Mouse (Mus musculus) CH12.LX (cell line): ENCODE data around the gene Clk2. TPM values are rescaled to one million over a fixed set of nuclear protein-coding genes. Genes with fewer than 3 reads are reported as not detected.

Experiments used
- DNase-seq: peaks from one replicate; pipeline ENCODE4 v3.0.0-alpha.2; 2013; ENCODE audit errors: extremely low read depth
- H3K27ac ChIP-seq: 2 replicates; pipeline ENCODE4 v1.5.1; 2012; ENCODE audit warnings: low read depth, mild to moderate bottlenecking, control low read depth, moderate library complexity; ENCODE audit not compliant: insufficient read depth
- H3K27me3 ChIP-seq: replicated peaks from 2 replicates; pipeline ENCODE3; 2012; ENCODE audit warnings: inconsistent platforms
- H3K36me3 ChIP-seq, 2 experiments: replicated peaks in 1 of 2; 2 replicates each; pipeline versions ENCODE3 to v1.6.1; 2012; ENCODE audit warnings: inconsistent platforms in 1 of 2, low read length in 1 of 2, mild to moderate bottlenecking in 1 of 2, mixed read lengths in 1 of 2, moderate library complexity in 1 of 2; ENCODE audit not compliant: control insufficient read depth in 1 of 2, insufficient read depth in 1 of 2
- H3K4me1 ChIP-seq, 2 experiments: 2 replicates each; pipeline ENCODE4 v1.6.1; 2012; ENCODE audit warnings: inconsistent platforms in 1 of 2, moderate library complexity in 1 of 2; ENCODE audit not compliant: insufficient read depth in 2 of 2, control insufficient read depth in 1 of 2
- H3K4me2 ChIP-seq: 2 replicates; pipeline ENCODE4 v1.6.1; 2012; ENCODE audit warnings: low read depth, mild to moderate bottlenecking, control low read depth; ENCODE audit not compliant: poor library complexity, insufficient read depth, severe bottlenecking
- H3K4me3 ChIP-seq, 3 experiments: fragments of 150-350 bp in 1 of 3; sonication (generic) in 1 of 3; replicated peaks in 1 of 3; 2 replicates each; pipeline versions ENCODE3 to v1.5.1; 2011 to 2012; ENCODE audit warnings: low read depth in 2 of 3, low read length in 2 of 3, mild to moderate bottlenecking in 2 of 3, moderate library complexity in 2 of 3, control low read depth in 1 of 3, improper control_type of control experiment in 1 of 3, inconsistent platforms in 1 of 3, mixed read lengths in 1 of 3; ENCODE audit not compliant: poor library complexity in 1 of 3
- H3K79me2 ChIP-seq: replicated peaks from 2 replicates; pipeline ENCODE4 v1.6.1; 2012; ENCODE audit warnings: mild to moderate bottlenecking, moderate library complexity; ENCODE audit not compliant: control insufficient read depth, poor library complexity, insufficient read depth, severe bottlenecking; ENCODE audit errors: extremely low read depth
- H3K9ac ChIP-seq: 2 replicates; pipeline ENCODE4 v1.6.1; 2012; ENCODE audit warnings: low read depth, mild to moderate bottlenecking, control low read depth, moderate library complexity; ENCODE audit not compliant: insufficient read depth
- H3K9me3 ChIP-seq: replicated peaks from 2 replicates; pipeline ENCODE3; 2012; ENCODE audit warnings: low read length, inconsistent platforms, mixed read lengths
- BHLHE40 ChIP-seq: IDR thresholded peaks from 2 replicates; pipeline ENCODE4 v1.6.1; 2011; ENCODE audit warnings: mild to moderate bottlenecking, low read depth, low read length, improper control_type of control experiment
- CTCF ChIP-seq, 2 experiments: IDR thresholded peaks in 1 of 2; conservative IDR thresholded peaks in 1 of 2; 2 replicates each; pipeline ENCODE4 v1.5.1; 2011 to 2012; ENCODE audit warnings: low read depth in 2 of 2, low read length in 2 of 2, improper control_type of control experiment in 1 of 2, inconsistent platforms in 1 of 2, mild to moderate bottlenecking in 1 of 2, moderate library complexity in 1 of 2
- ELF1 ChIP-seq: IDR thresholded peaks from 2 replicates; pipeline ENCODE4 v1.6.1; 2014; ENCODE audit warnings: low read depth, mild to moderate bottlenecking, inconsistent platforms, low read length, improper control_type of control experiment
- GABPA ChIP-seq: IDR thresholded peaks from 2 replicates; pipeline ENCODE4 v1.6.1; 2012; ENCODE audit warnings: low read depth, low read length, improper control_type of control experiment, inconsistent platforms; ENCODE audit not compliant: insufficient replicate concordance
- IRF4 ChIP-seq: IDR thresholded peaks from 2 replicates; pipeline ENCODE4 v1.6.1; 2014; ENCODE audit warnings: low read depth, mild to moderate bottlenecking, inconsistent platforms, low read length, improper control_type of control experiment
- KAT2A ChIP-seq: IDR thresholded peaks from 2 replicates; pipeline ENCODE4 v1.6.1; 2012; ENCODE audit warnings: low read length, improper control_type of control experiment, inconsistent platforms; ENCODE audit not compliant: insufficient replicate concordance
- MAX ChIP-seq: IDR thresholded peaks from 2 replicates; pipeline ENCODE4 v1.6.1; 2011; ENCODE audit warnings: low read length, improper control_type of control experiment
- POLR2A ChIP-seq: IDR thresholded peaks from 2 replicates; pipeline ENCODE4 v1.6.1; 2011; ENCODE audit warnings: low read depth, mild to moderate bottlenecking, improper control_type of control experiment, low read length
- POLR2AphosphoS2 ChIP-seq: IDR thresholded peaks from 2 replicates; pipeline ENCODE4 v1.6.1; 2011; ENCODE audit warnings: low read depth, low read length, improper control_type of control experiment
- RAD21 ChIP-seq: IDR thresholded peaks from 2 replicates; pipeline ENCODE4 v1.6.1; 2011; ENCODE audit warnings: low read depth, mild to moderate bottlenecking, low read length, improper control_type of control experiment, moderate library complexity
- SIN3A ChIP-seq: IDR thresholded peaks from 2 replicates; pipeline ENCODE4 v1.6.1; 2012; ENCODE audit warnings: low read length, improper control_type of control experiment, inconsistent platforms
- TBP ChIP-seq: conservative IDR thresholded peaks from 2 replicates; pipeline ENCODE4 v1.6.1; 2011; ENCODE audit warnings: low read depth, low read length, improper control_type of control experiment
- UBTF ChIP-seq: IDR thresholded peaks from 2 replicates; pipeline ENCODE4 v1.6.1; 2012; ENCODE audit warnings: low read depth, mild to moderate bottlenecking, inconsistent platforms, low read length, improper control_type of control experiment, moderate library complexity
- ZNF384 ChIP-seq: IDR thresholded peaks from 2 replicates; pipeline ENCODE4 v1.6.1; 2012; ENCODE audit warnings: low read depth, low read length, improper control_type of control experiment, inconsistent platforms
- dilution Hi-C: fragments of 300-500 bp; cut with MboI; formaldehyde crosslinking; loops from 2 replicates; pipeline ENCODE4 v1.14.3; 2020; ENCODE audit warnings: low sequenced_read_pairs; ENCODE audit not compliant: extremely low pct_unique_long_range_greater_than_20kb, extremely low pct_ligation_motif_present
- in situ Hi-C: fragments of 300-500 bp; cut with MboI; formaldehyde crosslinking; loops from 3 replicates; pipeline ENCODE4 v1.14.3; 2019; ENCODE audit warnings: low sequenced_read_pairs, low pct_ligation_motif_present, low pct_unique_long_range_greater_than_20kb, mixed read lengths
- polyA plus RNA-seq: library from polyadenylated mRNA; unstranded; fragments of >175 nt; gene quantifications from 2 replicates; pipeline ENCODE4 v1.2.1, GENCODE M21; 2012; ENCODE audit warnings: low read depth; ENCODE audit not compliant: insufficient read length
- total RNA-seq, 2 experiments: library from RNA; depleted of rRNA; stranded (reverse); fragments of 300-350 nt in 1 of 2; fragments of >200 nt in 1 of 2; gene quantifications; 2 replicates each; pipeline ENCODE4 v1.2.3; 2012 to 2014

Gene Clk2
- total and polyA plus RNA-seq, 3 experiments: 18.8 to 72.0 (median 29.9) TPM

- peaks cover 22% of the 10 kb centered on the region for H3K79me2 ChIP-seq
- TF ChIP-seq SIN3A (0 out of 2 replicates have a peak, but pooled peaks have one; percentile 51), MAX (no peak)
- DNase-seq: peak; percentile 22
- dilution Hi-C loops (no loop called here), in situ Hi-C loops (no loop called here)
- no peaks in the 10 kb centered on the region for H3K9me3 ChIP-seq
- H3K36me3 ChIP-seq: peaks cover 14 to 19% of the 10 kb centered on the region in 2 experiments
- no peak overlapping the region for H3K9ac ChIP-seq
- no peak overlapping the region for H3K27ac ChIP-seq
- H3K27me3 ChIP-seq: no peaks in the 10 kb centered on the region
- peaks cover 8 to 47% of the 10 kb centered on the region in 2 experiments for H3K4me1 ChIP-seq
- H3K4me2 ChIP-seq: no peak overlapping the region
- H3K4me3 ChIP-seq: no peak overlapping the region
These were observed 1.5 kb upstream of the Clk2 start for GRCm38 (mm10) chr3:89163123-89163522.

- peaks cover 20 to 25% of the 10 kb centered on the region in 2 experiments for H3K36me3 ChIP-seq
- dilution Hi-C loops: no loop called here
- H3K27me3 ChIP-seq: no peaks in the 10 kb centered on the region
- peak overlapping the region; percentile 38; the same call in 1 of the 2 replicates for H3K27ac ChIP-seq
- in situ Hi-C loops: no loop called here
- H3K4me1 ChIP-seq: peaks cover 8 to 41% of the 10 kb centered on the region in 2 experiments
- TF ChIP-seq RAD21 (no peak), UBTF (no peak), GABPA (no peak), ELF1 (no peak), ZNF384 (peak; percentile 82), IRF4 (no peak), POLR2A (0 out of 2 replicates have a peak, but pooled peaks have one; percentile 21), KAT2A (no peak), POLR2AphosphoS2 (no peak), CTCF (conservative IDR thresholded peaks at IDR 0.05 in 1 of 2, IDR thresholded peaks at IDR 0.05 in 1 of 2; ENCODE audit: low read depth in 2 of 2, low read length in 2 of 2) (no peak), MAX (no peak), TBP (no peak), SIN3A (0 out of 2 replicates have a peak, but pooled peaks have one; percentile 28), BHLHE40 (no peak)
- H3K9me3 ChIP-seq: no peaks in the 10 kb centered on the region
- peak overlapping the region; percentile 95 for H3K4me2 ChIP-seq
- DNase-seq: peak; percentile 27
- H3K79me2 ChIP-seq: peaks cover 22% of the 10 kb centered on the region
- peak overlapping the region; percentile 84 for H3K9ac ChIP-seq
- peak overlapping the region; percentile 42 to 84 (median 81) for H3K4me3 ChIP-seq
These were observed 851 bp upstream of the Clk2 start for GRCm38 (mm10) chr3:89163643-89164245.
